Mouse (Mus musculus): Measurements from ENCODE around the gene Crebrf. TPM values are rescaled to one million over a fixed set of nuclear protein-coding genes. Genes with fewer than 3 reads are reported as not detected.

The Crebrf gene
- total and polyA plus RNA-seq, 3 experiments: 5.8 to 8.1 (median 6.8) TPM

DNA sequence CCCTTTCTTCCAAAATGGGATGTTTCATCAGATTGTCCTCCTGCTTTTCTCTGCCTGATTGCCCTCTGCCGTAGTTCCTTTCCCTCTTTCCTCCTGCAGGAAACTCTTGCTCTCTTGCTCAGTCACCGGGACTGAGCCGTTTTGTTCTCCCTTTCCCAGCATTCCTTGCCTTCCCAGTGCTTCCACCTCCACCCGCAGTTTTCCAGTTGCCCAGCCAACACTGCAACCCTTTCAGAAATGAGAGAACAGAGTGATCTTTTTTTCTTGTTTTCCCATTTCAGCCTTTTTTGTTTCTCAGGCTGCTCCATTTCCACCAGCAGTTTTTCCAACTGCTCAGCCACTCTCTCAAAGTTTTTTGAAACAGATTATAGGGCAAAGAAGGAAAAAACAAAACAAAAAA, 44.2 kb upstream of the Crebrf start:
- no peak overlapping the region for H3K4me3 ChIP-seq (replicated peaks in 1 of 3; ENCODE audit: low read depth in 2 of 3, low read length in 2 of 3, poor library complexity in 1 of 3)
- H3K9ac ChIP-seq (ENCODE audit: insufficient read depth, low read depth): no peak overlapping the region
- in situ Hi-C loops (cut with MboI; ENCODE audit: low pct_ligation_motif_present, low pct_unique_long_range_greater_than_20kb, low sequenced_read_pairs): no loop called here
- H3K4me2 ChIP-seq (ENCODE audit: insufficient read depth, low read depth, poor library complexity, severe bottlenecking): no peak overlapping the region
- TF ChIP-seq NRF1 (IDR thresholded peaks at IDR 0.05; ENCODE audit: low read depth, low read length) (no peak), POLR2A (IDR thresholded peaks at IDR 0.05; ENCODE audit: low read depth, low read length) (no peak), USF1 (IDR thresholded peaks at IDR 0.05; ENCODE audit: low read depth, low read length) (no peak), CTCF (conservative IDR thresholded peaks at IDR 0.05 in 1 of 2, IDR thresholded peaks at IDR 0.05 in 1 of 2; ENCODE audit: low read depth in 2 of 2, low read length in 2 of 2) (no peak)
- peaks cover 5% of the 10 kb centered on the region for H3K9me3 ChIP-seq (replicated peaks; ENCODE audit: low read length)
- no peak overlapping the region for H3K27ac ChIP-seq (ENCODE audit: insufficient read depth, low read depth)
- dilution Hi-C loops (cut with MboI; ENCODE audit: extremely low pct_ligation_motif_present, extremely low pct_unique_long_range_greater_than_20kb, low sequenced_read_pairs): no loop called here
- peaks cover 0 to 10% of the 10 kb centered on the region in 2 experiments for H3K36me3 ChIP-seq (replicated peaks in 1 of 2; ENCODE audit: control insufficient read depth in 1 of 2, insufficient read depth in 1 of 2, low read length in 1 of 2)
- DNase-seq (ENCODE audit: extremely low read depth): no peak
- H3K27me3 ChIP-seq (replicated peaks): no peaks in the 10 kb centered on the region
- H3K79me2 ChIP-seq (replicated peaks; ENCODE audit: control insufficient read depth, extremely low read depth, insufficient read depth, poor library complexity, severe bottlenecking): no peaks in the 10 kb centered on the region
- peaks cover 0 to 4% of the 10 kb centered on the region in 2 experiments; a peak in 2 of 4 replicates for H3K4me1 ChIP-seq (ENCODE audit: control insufficient read depth in 1 of 2, insufficient read depth in 2 of 2)

DNA sequence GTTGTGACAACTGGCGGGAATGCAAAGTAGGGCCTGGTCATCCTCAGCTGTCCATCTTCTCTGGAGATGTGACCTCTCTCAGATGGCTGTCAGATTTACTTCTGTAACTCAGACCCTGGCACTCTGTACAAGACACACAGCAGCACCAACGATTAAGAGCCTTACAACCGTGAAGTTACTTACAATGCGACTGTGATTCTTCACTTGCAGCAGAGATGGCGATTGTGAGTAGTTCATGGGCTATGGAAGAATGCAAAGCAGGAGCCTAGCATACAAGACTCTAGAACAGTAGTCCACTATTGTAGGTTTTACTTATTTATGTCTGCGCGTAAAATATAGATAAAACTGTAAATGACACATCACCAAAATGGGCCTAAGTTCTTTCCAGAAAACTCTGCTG, 39.6 kb upstream of the Crebrf start:
- H3K36me3 ChIP-seq (replicated peaks in 1 of 2; ENCODE audit: control insufficient read depth in 1 of 2, insufficient read depth in 1 of 2, low read length in 1 of 2): peaks cover 8 to 21% of the 10 kb centered on the region in 2 experiments
- TF ChIP-seq KAT2A (IDR thresholded peaks at IDR 0.05; ENCODE audit: insufficient replicate concordance, low read length) (no peak), IRF4 (IDR thresholded peaks at IDR 0.05; ENCODE audit: low read depth, low read length) (no peak), POLR2A (IDR thresholded peaks at IDR 0.05; ENCODE audit: low read depth, low read length) (no peak), ZC3H11A (IDR thresholded peaks at IDR 0.05; ENCODE audit: low read depth, low read length) (no peak), BHLHE40 (IDR thresholded peaks at IDR 0.05; ENCODE audit: low read depth, low read length) (no peak), PAX5 (IDR thresholded peaks at IDR 0.05; ENCODE audit: low read length) (no peak), HCFC1 (IDR thresholded peaks at IDR 0.05; ENCODE audit: low read depth, low read length) (no peak), MEF2A (IDR thresholded peaks at IDR 0.05; ENCODE audit: borderline replicate concordance, low read depth, low read length) (no peak), ZMIZ1 (IDR thresholded peaks at IDR 0.05; ENCODE audit: low read depth, low read length) (no peak), RCOR1 (conservative IDR thresholded peaks at IDR 0.05; ENCODE audit: low read depth, low read length) (no peak), MXI1 (IDR thresholded peaks at IDR 0.05; ENCODE audit: low read depth, low read length) (no peak), CHD1 (IDR thresholded peaks at IDR 0.05; ENCODE audit: low read depth, low read length) (no peak), USF2 (conservative IDR thresholded peaks at IDR 0.05; ENCODE audit: low read depth, low read length) (no peak), RAD21 (IDR thresholded peaks at IDR 0.05; ENCODE audit: low read depth, low read length) (no peak)
- H3K9ac ChIP-seq (ENCODE audit: insufficient read depth, low read depth): no peak overlapping the region; the same call in 1 of the 2 replicates
- peak overlapping the region; percentile 27 for H3K4me2 ChIP-seq (ENCODE audit: insufficient read depth, low read depth, poor library complexity, severe bottlenecking)
- H3K9me3 ChIP-seq (replicated peaks; ENCODE audit: low read length): peaks cover 5% of the 10 kb centered on the region
- dilution Hi-C loops (cut with MboI; ENCODE audit: extremely low pct_ligation_motif_present, extremely low pct_unique_long_range_greater_than_20kb, low sequenced_read_pairs) (no loop called here), in situ Hi-C loops (cut with MboI; ENCODE audit: low pct_ligation_motif_present, low pct_unique_long_range_greater_than_20kb, low sequenced_read_pairs) (no loop called here)
- H3K4me1 ChIP-seq (ENCODE audit: control insufficient read depth in 1 of 2, insufficient read depth in 2 of 2): peaks cover 5 to 24% of the 10 kb centered on the region in 2 experiments; a peak in 3 of 4 replicates
- no peak for DNase-seq (ENCODE audit: extremely low read depth)
- peaks cover 34% of the 10 kb centered on the region for H3K79me2 ChIP-seq (replicated peaks; ENCODE audit: control insufficient read depth, extremely low read depth, insufficient read depth, poor library complexity, severe bottlenecking)
- H3K4me3 ChIP-seq (replicated peaks in 1 of 3; ENCODE audit: low read depth in 2 of 3, low read length in 2 of 3, poor library complexity in 1 of 3): peak overlapping the region in 2 of 3 experiments; percentile 17 to 93
- no peak overlapping the region for H3K27ac ChIP-seq (ENCODE audit: insufficient read depth, low read depth)
- no peaks in the 10 kb centered on the region for H3K27me3 ChIP-seq (replicated peaks)

Measured in CH12.LX (cell line).